Mouse (Mus musculus): ENCODE results near the gene Tpbgl.

The Tpbgl gene

GRCm38 (mm10) chr7:99626376-99627270, at the start of gene Tpbgl:
Gene Tpbgl, minus strand, starts transcription at chr7:99627103.
- peak; percentile 37 for DNase-seq (ENCODE audit: low read depth, low spot score)

- peak; percentile 67 for DNase-seq (ENCODE audit: low read depth, low spot score)
Measured at GRCm38 (mm10) chr7:99674890-99675289, 48.0 kb upstream of the Tpbgl start.

- DNase-seq (ENCODE audit: low read depth, low spot score), result peak; percentile 42
Measured at GRCm38 (mm10) chr7:99674209-99674608, 47.3 kb upstream of the Tpbgl start.

- no peak for DNase-seq (ENCODE audit: low read depth, low spot score)
Measured at GRCm38 (mm10) chr7:99673188-99673587, 46.3 kb upstream of the Tpbgl start.

- no peak for DNase-seq (ENCODE audit: low read depth, low spot score)
Measured at GRCm38 (mm10) chr7:99671544-99672435, 44.9 kb upstream of the Tpbgl start.

GRCm38 (mm10) chr7:99670915-99671314, 44.0 kb upstream of the Tpbgl start:
- DNase-seq (ENCODE audit: low read depth, low spot score), result no peak

- peak; percentile 79 for DNase-seq (ENCODE audit: low read depth, low spot score)
Measured at GRCm38 (mm10) chr7:99668802-99669201, 41.9 kb upstream of the Tpbgl start.

GRCm38 (mm10) chr7:99667096-99667495, 40.2 kb upstream of the Tpbgl start:
- DNase-seq (ENCODE audit: low read depth, low spot score), result no peak

GRCm38 (mm10) chr7:99665731-99666452, 39.0 kb upstream of the Tpbgl start:
- DNase-seq (ENCODE audit: low read depth, low spot score), result no peak

- peak; percentile 94 for DNase-seq (ENCODE audit: low read depth, low spot score)
Measured at GRCm38 (mm10) chr7:99664571-99665485, 37.9 kb upstream of the Tpbgl start.

- DNase-seq (ENCODE audit: low read depth, low spot score), result no peak
Measured at GRCm38 (mm10) chr7:99663507-99664220, 36.8 kb upstream of the Tpbgl start.

- no peak for DNase-seq (ENCODE audit: low read depth, low spot score)
Measured at GRCm38 (mm10) chr7:99662311-99662710, 35.4 kb upstream of the Tpbgl start.

- no peak for DNase-seq (ENCODE audit: low read depth, low spot score)
Measured at GRCm38 (mm10) chr7:99661571-99662230, 34.8 kb upstream of the Tpbgl start.

- no peak for DNase-seq (ENCODE audit: low read depth, low spot score)
Measured at GRCm38 (mm10) chr7:99661071-99661470, 34.2 kb upstream of the Tpbgl start.

GRCm38 (mm10) chr7:99659379-99660029, 32.6 kb upstream of the Tpbgl start:
- DNase-seq (ENCODE audit: low read depth, low spot score), result peak; percentile 80

- no peak for DNase-seq (ENCODE audit: low read depth, low spot score)
Measured at GRCm38 (mm10) chr7:99654244-99654643, 27.3 kb upstream of the Tpbgl start.

GRCm38 (mm10) chr7:99649585-99649984, 22.7 kb upstream of the Tpbgl start:
- DNase-seq (ENCODE audit: low read depth, low spot score), result no peak

- DNase-seq (ENCODE audit: low read depth, low spot score), result peak; percentile 49
Measured at GRCm38 (mm10) chr7:99648623-99649022, 21.7 kb upstream of the Tpbgl start.

GRCm38 (mm10) chr7:99644701-99645100, 17.8 kb upstream of the Tpbgl start:
- DNase-seq (ENCODE audit: low read depth, low spot score), result no peak

Measured in brain, adult 2 months (tissue).